Mouse (Mus musculus): ENCODE data around the gene Mum1. TPM values are rescaled to one million over a fixed set of nuclear protein-coding genes. Genes with fewer than 3 reads are reported as not detected.
A peak's percentile ranks its signal among the peaks of the same experiment; 100 is the strongest.

Mum1 gene
- polyA plus RNA-seq, 1 experiment from 2014 or later: 26.1 TPM

DNA sequence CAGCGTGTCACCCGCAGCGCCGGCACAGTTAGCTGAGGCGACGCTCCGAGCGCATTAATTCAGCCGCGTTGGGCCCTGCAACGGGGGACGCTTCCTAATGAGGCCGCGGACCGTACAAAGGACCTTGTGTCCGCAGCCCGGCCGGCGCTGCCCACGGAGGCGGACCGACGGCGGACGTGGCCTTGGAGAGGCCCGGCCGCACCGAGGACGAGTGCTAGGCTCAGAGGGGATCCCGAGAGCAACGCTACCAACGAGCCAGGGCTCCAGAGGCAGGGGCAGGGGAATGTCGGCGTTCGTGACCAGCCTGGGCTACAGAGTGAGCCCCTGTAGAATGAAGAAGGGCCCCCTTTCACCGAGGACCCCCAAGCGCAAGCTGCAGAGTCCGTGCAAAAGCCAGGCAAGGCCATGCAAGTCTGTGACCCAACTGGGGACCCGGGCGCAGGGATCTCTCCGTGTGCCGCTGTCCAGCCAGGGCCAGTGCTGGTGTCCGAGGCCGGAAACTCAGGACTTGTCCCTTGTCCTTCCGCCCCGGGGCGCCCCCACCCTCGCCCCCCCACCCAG, 35.7 kb upstream of the Mum1 start:
- Histone ChIP-seq H3K27ac (no peak overlapping the region), H3K27me3 (peaks cover 90% of the 10 kb centered on the region), H3K9me3 (replicated peaks) (no peaks in the 10 kb centered on the region), H3K4me1 (replicated peaks) (peaks cover 29% of the 10 kb centered on the region), H3K36me3 (no peaks in the 10 kb centered on the region), H3K4me2 (peak overlapping the region; percentile 60), H3K4me3 (replicated peaks) (peak overlapping the region; percentile 42), H3K9ac (peak overlapping the region; percentile 41; the same call in 1 of the 2 replicates)
- no peak for ATAC-seq (ENCODE audit: low read depth)
- no peak for DNase-seq
- WGBS (ENCODE audit: insufficient replicate concordance): 1% methylated on average over 46 of the region's 48 CpGs

DNA sequence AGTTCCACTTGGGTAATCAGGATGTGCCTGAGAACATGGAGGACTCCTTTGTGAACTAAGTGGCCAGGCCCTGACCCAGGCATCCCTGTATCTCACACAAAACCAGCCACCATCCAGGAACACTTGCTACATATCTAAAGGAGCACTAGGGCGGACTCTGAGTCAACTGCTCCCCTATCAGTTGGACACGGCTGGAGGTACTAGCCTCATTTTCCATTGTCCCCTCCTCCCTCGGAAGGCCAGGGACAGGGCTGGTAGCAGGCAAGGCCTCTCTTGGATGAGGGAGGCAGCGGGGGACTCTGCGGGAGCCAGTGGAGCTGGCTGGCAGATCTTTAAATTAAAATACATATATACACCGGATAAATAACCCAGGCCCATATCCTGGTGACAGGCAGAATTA, 32.3 kb upstream of the Mum1 start:
- ATAC-seq (ENCODE audit: low read depth) (peak; percentile 68), DNase-seq (no peak)
- 65% methylated on average over 6 of the region's 6 CpGs for WGBS (ENCODE audit: insufficient replicate concordance)
- H3K9me3 ChIP-seq (replicated peaks): no peaks in the 10 kb centered on the region
- no peak overlapping the region for H3K27ac ChIP-seq
- H3K4me3 ChIP-seq (replicated peaks): no peak overlapping the region
- H3K9ac ChIP-seq: no peak overlapping the region; the same call in 1 of the 2 replicates
- no peak overlapping the region for H3K4me2 ChIP-seq
- H3K27me3 ChIP-seq: peaks cover 56% of the 10 kb centered on the region
- H3K4me1 ChIP-seq (replicated peaks): peaks cover 29% of the 10 kb centered on the region
- H3K36me3 ChIP-seq: no peaks in the 10 kb centered on the region

DNA sequence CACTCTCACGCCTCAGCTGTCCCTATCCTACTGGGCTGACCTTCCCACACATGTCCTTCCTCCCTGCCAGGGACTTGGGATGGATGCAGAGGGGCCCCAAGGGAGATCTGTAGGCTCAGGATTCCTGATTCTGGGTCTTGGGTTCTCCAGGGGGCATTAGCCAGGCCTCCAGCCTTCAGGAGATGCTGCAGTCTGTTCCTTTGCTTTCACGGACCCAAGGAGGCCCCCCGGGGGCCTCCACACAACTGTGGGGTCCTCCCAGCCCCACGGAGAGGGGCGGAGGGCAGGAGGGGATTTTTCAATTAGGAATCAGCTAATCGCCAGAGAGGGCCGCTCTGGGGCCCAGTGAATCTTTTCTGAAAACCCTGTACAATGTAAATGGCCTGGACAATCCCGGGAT, 31.8 kb upstream of the Mum1 start:
- ATAC-seq (ENCODE audit: low read depth): no peak
- peaks cover 51% of the 10 kb centered on the region for H3K27me3 ChIP-seq
- no peaks in the 10 kb centered on the region for H3K9me3 ChIP-seq (replicated peaks)
- no peak overlapping the region for H3K27ac ChIP-seq
- no peak for DNase-seq
- no peak overlapping the region for H3K4me3 ChIP-seq (replicated peaks)
- WGBS (ENCODE audit: insufficient replicate concordance): 62% methylated on average over 8 of the region's 8 CpGs
- H3K4me1 ChIP-seq (replicated peaks): peaks cover 29% of the 10 kb centered on the region
- no peaks in the 10 kb centered on the region for H3K36me3 ChIP-seq
- no peak overlapping the region for H3K4me2 ChIP-seq
- no peak overlapping the region for H3K9ac ChIP-seq

DNA sequence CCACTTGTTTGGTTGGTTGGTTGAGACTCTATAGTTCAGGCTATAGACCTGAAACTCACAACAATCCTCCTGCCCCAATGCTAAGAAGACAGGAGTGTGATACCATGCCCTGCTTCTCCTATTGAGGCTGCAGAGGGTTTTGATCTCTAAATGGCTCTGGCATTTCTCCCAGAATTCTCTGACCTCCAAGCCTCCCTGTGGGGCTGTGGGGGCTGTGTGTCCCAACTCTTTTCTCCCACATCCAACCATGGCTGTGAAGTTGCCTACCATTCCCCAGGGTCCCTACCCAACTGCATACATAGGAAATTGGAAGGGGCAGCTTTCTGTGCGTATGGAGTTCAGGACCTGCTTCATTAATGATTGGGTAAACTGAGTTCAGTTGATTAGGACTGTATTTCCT, 30.1 kb upstream of the Mum1 start:
- H3K4me2 ChIP-seq: no peak overlapping the region
- H3K4me3 ChIP-seq (replicated peaks): no peak overlapping the region
- no peak overlapping the region for H3K9ac ChIP-seq
- H3K36me3 ChIP-seq: no peaks in the 10 kb centered on the region
- ATAC-seq (ENCODE audit: low read depth): no peak
- no peak overlapping the region for H3K27ac ChIP-seq
- no peak for DNase-seq
- H3K4me1 ChIP-seq (replicated peaks): peaks cover 14% of the 10 kb centered on the region; the same call in 1 of the 2 replicates
- 77% methylated on average over 1 of the region's 1 CpGs for WGBS (ENCODE audit: insufficient replicate concordance)
- no peaks in the 10 kb centered on the region for H3K9me3 ChIP-seq (replicated peaks)
- H3K27me3 ChIP-seq: peaks cover 43% of the 10 kb centered on the region

DNA sequence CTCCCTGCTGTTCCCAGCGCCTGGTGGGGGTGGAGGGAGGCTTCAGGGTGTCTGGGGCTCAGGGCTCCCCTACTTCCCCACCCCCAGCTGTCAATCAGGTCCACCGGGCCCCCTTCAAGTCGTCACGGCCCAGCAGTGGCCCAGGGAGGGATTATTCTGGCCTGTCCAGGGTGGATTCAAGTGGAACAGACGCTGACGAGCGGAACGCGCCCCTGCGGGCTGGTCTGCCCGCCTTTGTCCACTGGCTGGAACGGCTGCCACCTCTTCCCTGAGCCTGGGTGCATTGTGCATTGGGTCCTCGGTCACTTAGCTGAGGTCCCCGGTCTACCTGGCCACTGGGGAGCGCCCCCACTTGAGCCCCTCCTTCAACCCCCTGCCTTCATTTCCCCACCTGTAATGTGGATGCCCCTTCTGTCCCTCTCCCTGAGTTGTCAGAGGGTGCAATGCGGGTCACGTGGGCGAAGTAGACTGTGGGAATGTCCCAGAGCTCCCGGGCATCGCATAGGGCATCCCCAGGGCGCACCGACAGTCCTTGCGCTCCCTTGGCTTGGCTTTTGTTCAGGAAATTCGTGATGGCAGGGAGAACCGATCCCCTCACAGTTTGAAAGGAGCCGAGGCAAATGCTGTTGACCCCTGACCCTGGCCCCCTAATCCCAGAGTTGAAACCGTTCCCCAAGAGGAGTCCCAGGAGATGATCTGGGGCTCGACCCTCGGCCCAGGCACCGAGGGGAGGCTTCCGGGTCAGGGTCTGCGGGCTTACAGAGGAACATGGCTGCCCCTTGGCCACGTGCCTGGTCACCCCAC, 29.3 kb upstream of the Mum1 start:
- no peaks in the 10 kb centered on the region for H3K36me3 ChIP-seq
- H3K9ac ChIP-seq: no peak overlapping the region
- DNase-seq: no peak
- H3K4me2 ChIP-seq: no peak overlapping the region
- no peak overlapping the region for H3K27ac ChIP-seq
- peaks cover 14% of the 10 kb centered on the region; the same call in 1 of the 2 replicates for H3K4me1 ChIP-seq (replicated peaks)
- no peak for ATAC-seq (ENCODE audit: low read depth)
- H3K9me3 ChIP-seq (replicated peaks): no peaks in the 10 kb centered on the region
- H3K4me3 ChIP-seq (replicated peaks): no peak overlapping the region
- H3K27me3 ChIP-seq: peaks cover 35% of the 10 kb centered on the region
- 71% methylated on average over 33 of the region's 33 CpGs for WGBS (ENCODE audit: insufficient replicate concordance)

DNA sequence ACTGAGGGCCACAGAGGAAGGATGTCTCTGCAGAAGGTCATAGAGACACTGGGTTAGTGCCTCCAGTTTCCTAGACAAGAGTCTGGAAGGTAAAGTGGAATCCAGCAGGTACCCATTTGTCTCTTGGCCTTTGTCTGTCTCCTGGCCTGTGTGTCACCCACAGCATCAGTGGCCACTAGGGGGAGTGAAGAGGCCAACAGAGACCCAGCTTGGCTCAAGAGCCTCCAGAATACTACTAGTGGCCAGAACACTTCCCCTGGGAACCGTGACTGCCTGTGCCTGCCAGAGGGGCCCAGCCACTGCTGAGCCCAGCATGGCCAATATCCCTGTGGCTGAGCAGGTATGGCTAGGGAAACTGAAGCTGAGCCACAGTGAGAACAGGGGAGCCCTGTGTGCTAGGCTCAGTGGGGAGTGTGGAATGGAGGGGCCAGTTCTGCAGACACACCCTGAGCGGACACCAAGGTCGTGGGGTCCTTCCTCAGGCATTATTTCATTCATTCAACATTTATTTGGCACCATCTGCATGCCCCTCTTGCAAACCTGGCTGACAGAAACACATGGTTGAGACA, 26.7 kb upstream of the Mum1 start:
- H3K4me1 ChIP-seq (replicated peaks): peaks cover under 1% of the 10 kb centered on the region; the same call in 1 of the 2 replicates
- H3K4me3 ChIP-seq (replicated peaks): no peak overlapping the region
- peak; percentile 68 for DNase-seq
- ATAC-seq (ENCODE audit: low read depth): peak; percentile 71; the same call in 1 of the 2 replicates
- no peak overlapping the region for H3K4me2 ChIP-seq
- no peaks in the 10 kb centered on the region for H3K36me3 ChIP-seq
- no peak overlapping the region for H3K9ac ChIP-seq
- WGBS (ENCODE audit: insufficient replicate concordance): 47% methylated on average over 3 of the region's 3 CpGs
- H3K27ac ChIP-seq: no peak overlapping the region
- no peaks in the 10 kb centered on the region for H3K9me3 ChIP-seq (replicated peaks)
- H3K27me3 ChIP-seq: peaks cover 19% of the 10 kb centered on the region

DNA sequence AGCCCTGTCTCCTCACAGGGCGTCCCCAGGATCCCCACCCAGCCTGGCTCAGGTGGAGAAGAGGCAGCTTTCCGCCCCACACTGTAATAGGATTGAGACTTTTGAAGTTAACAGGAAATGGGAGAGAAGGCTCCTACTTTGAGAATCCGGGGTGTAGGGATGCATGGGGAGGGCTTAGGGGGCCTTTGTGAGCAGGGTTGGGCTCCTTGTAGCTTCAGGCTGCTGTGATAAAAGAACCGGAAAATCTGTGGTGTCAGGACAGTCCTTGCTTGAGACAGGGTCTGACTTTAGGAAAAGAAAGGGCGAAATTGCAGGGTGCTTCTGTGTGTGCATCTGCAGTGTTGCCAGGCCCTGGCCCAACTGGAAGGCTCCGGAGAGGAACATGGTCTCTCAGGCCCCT, 25.7 kb upstream of the Mum1 start:
- Histone ChIP-seq H3K27me3 (peaks cover 24% of the 10 kb centered on the region), H3K4me3 (replicated peaks) (no peak overlapping the region), H3K9me3 (replicated peaks) (no peaks in the 10 kb centered on the region), H3K36me3 (no peaks in the 10 kb centered on the region), H3K27ac (no peak overlapping the region), H3K4me2 (no peak overlapping the region), H3K9ac (no peak overlapping the region), H3K4me1 (replicated peaks) (no peaks in the 10 kb centered on the region)
- WGBS (ENCODE audit: insufficient replicate concordance): 64% methylated on average over 6 of the region's 6 CpGs
- ATAC-seq (ENCODE audit: low read depth) (no peak), DNase-seq (no peak)

DNA sequence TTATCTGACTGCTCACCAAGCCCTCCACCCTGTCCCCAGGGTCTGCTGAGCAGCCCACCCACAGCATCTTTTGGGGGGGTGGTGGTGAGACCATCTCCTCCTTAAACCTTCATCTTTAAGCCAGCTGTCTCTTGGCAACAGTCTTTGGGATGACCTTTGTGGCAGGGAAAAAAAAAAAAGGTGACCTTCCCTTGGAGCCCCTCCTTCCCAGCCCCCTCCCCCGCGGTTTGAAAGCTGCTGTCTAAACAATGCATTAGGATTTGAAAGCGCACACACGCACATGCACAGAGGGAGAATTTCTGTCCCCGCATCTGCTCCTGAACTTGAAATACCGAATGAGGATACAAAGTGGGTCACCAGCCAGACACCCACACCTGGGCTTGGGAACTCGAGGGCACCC, 22.2 kb upstream of the Mum1 start:
- H3K27ac ChIP-seq: no peak overlapping the region
- H3K4me3 ChIP-seq (replicated peaks): no peak overlapping the region
- no peak overlapping the region for H3K4me2 ChIP-seq
- peaks cover 39% of the 10 kb centered on the region for H3K27me3 ChIP-seq
- H3K36me3 ChIP-seq: no peaks in the 10 kb centered on the region
- no peak for ATAC-seq (ENCODE audit: low read depth)
- DNase-seq: no peak
- 47% methylated on average over 7 of the region's 7 CpGs for WGBS (ENCODE audit: insufficient replicate concordance)
- H3K9ac ChIP-seq: no peak overlapping the region
- no peaks in the 10 kb centered on the region for H3K9me3 ChIP-seq (replicated peaks)
- no peaks in the 10 kb centered on the region for H3K4me1 ChIP-seq (replicated peaks)

DNA sequence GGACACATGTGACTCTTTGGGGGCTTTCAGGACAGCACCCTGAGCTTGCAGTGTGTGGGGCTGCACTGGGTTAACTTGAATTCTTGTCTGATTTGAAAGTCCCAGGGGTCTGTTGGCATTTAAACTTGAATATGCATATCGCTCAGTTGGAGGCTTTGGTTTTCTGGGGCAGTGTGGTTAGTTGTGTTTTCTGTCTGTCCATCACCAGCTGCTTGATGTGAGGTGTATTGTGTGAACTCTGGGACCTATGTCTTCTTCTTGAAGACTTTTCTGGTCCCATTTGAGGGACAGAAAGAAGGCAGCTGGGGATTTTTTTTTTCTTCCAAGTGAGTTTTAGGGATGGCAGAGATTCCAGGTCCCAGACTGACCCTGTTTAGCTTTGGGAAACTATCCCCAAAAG, 19.0 kb upstream of the Mum1 start:
- Histone ChIP-seq H3K36me3 (no peaks in the 10 kb centered on the region), H3K4me1 (replicated peaks) (no peaks in the 10 kb centered on the region), H3K27ac (no peak overlapping the region), H3K4me3 (replicated peaks) (no peak overlapping the region), H3K27me3 (peaks cover 33% of the 10 kb centered on the region), H3K9me3 (replicated peaks) (no peaks in the 10 kb centered on the region), H3K4me2 (no peak overlapping the region), H3K9ac (no peak overlapping the region)
- WGBS (ENCODE audit: insufficient replicate concordance): 70% methylated on average over 1 of the region's 1 CpGs
- DNase-seq (no peak), ATAC-seq (ENCODE audit: low read depth) (no peak)

DNA sequence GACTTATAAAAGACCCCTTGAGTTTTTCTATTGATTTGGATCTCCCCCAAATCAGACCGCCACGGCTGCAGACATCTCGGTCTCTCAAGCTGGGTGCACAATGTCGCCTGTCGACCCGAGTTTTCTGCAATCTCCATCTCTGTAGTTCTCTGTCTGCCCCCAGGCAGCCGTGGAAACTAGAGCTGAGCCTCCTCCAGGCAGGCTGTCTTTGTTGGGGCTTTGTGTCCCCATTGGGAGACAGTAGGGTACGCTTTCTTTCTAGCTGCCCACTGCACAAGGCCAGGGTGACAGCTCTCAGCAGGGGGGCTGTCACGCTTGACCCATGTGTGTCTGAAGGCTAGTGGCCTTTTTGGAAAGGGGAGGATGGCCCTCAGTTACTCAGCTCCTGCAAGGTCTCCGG, 18.6 kb upstream of the Mum1 start:
- no peak for ATAC-seq (ENCODE audit: low read depth)
- 67% methylated on average over 10 of the region's 10 CpGs for WGBS (ENCODE audit: insufficient replicate concordance)

DNA sequence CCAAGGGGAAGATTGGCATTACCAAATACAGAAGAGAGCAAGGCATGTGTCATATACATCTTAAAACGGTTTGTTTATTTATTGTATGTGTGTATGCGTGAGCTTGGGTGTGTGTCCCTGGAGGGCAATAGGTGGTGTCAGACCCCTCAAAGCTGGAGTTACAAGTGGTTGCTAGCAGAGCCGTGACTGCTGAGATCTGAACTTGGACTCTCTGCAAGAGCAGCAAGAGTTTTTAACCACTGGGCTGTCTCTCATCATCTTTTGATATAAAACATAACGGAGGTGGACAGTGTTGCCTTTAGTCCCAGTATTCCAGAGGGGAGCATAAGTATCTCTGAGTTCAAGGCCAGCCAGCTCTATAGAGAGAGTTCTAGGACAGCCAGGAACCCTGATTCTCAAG, 18.0 kb upstream of the Mum1 start:
- ATAC-seq (ENCODE audit: low read depth) (no peak), DNase-seq (no peak)
- Histone ChIP-seq H3K9ac (no peak overlapping the region), H3K27ac (no peak overlapping the region), H3K27me3 (peaks cover 33% of the 10 kb centered on the region), H3K4me3 (replicated peaks) (no peak overlapping the region), H3K36me3 (no peaks in the 10 kb centered on the region), H3K9me3 (replicated peaks) (no peaks in the 10 kb centered on the region), H3K4me1 (replicated peaks) (no peaks in the 10 kb centered on the region), H3K4me2 (no peak overlapping the region)
- WGBS (ENCODE audit: insufficient replicate concordance): 67% methylated on average over 4 of the region's 4 CpGs

More for the DNA sequence above, 18.6 kb upstream of the Mum1 start:
- Histone ChIP-seq H3K4me3 (replicated peaks) (no peak overlapping the region), H3K9ac (no peak overlapping the region), H3K27me3 (peaks cover 33% of the 10 kb centered on the region), H3K36me3 (no peaks in the 10 kb centered on the region), H3K9me3 (replicated peaks) (no peaks in the 10 kb centered on the region), H3K4me1 (replicated peaks) (no peaks in the 10 kb centered on the region), H3K27ac (no peak overlapping the region), H3K4me2 (no peak overlapping the region)
- no peak for DNase-seq
